Mouse (Mus musculus) adrenal gland, postnatal 14 days (tissue): ENCODE data around the gene Prlh. TPM values are rescaled to one million over a fixed set of nuclear protein-coding genes. Genes with fewer than 3 reads are reported as not detected.

Source experiments
- DNase-seq: peaks from one replicate; pipeline ENCODE4 v3.0.0; 2021; ENCODE audit warnings: mixed read lengths
- total RNA-seq: library from RNA; stranded (reverse); gene quantifications from 2 replicates; pipeline ENCODE4 v1.2.3, GENCODE M21; 2021

Gene Prlh
- total RNA-seq, 1 experiment from 2014 or later: not detected

GRCm38 (mm10) chr1:90956245-90957096 is 3.6 kb downstream of the Prlh start:
- DNase-seq: peak; percentile 72

- no peak for DNase-seq
Measured at GRCm38 (mm10) chr1:90962526-90962925, 9.6 kb downstream of the Prlh start.

DNA sequence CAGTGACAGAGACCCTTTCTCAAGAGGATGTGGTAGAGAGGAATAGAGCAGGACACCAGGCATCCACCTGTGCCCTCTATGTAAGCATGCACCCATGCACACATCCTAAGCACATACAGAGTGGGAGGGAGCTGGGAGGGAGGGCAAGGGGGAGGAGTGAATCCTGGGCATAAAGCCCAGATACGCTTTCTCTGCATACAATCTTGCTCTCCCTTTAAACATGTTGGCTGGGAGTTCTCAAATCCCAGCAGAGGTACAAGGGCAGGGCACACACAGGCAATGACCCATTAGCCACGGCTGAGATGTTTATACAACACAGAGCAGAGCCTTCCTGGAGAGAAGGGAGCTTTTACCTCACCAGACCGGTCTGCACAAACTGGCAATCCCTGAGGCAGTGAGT is 10.1 kb downstream of the Prlh start:
- no peak for DNase-seq

DNA sequence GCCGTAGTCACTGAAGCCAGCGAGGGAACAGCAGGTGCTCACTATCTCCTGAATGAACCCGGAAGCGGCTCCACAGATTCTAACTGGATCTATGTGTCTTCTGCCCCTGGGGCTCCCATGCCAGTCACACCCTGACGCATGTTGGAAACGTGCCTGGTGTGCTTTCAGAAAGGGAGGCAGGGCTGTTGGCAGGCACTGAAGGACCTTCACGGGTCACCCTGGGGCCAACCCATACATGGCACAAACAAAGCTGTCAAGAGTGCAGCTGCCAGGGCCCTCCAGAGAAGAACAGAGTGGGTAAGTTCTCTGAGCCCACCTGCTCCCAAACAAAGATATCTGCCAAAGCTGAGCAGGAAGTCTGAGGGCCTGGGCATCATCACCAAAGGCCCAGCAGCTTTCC is 14.7 kb downstream of the Prlh start:
- DNase-seq: peak; percentile 89

DNA sequence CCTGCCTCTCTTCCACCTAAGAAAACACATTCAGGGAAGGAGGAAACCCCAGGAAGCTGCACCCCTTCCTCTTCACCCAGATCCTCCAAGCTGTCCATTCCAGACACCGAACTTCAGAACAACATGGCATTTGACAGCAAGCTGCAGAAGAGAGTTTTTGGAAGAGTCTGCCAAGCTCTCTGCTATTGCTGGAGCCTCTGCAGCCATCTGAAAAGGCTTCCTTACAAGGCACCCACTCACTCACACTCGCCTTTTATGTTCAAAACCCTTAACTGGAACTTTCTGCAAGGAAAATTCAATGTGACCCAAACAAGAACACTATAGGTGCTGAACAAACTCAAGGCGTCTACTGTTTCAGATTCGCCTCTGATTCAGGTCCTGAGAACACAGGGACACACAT is 15.7 kb downstream of the Prlh start:
- no peak for DNase-seq

DNA sequence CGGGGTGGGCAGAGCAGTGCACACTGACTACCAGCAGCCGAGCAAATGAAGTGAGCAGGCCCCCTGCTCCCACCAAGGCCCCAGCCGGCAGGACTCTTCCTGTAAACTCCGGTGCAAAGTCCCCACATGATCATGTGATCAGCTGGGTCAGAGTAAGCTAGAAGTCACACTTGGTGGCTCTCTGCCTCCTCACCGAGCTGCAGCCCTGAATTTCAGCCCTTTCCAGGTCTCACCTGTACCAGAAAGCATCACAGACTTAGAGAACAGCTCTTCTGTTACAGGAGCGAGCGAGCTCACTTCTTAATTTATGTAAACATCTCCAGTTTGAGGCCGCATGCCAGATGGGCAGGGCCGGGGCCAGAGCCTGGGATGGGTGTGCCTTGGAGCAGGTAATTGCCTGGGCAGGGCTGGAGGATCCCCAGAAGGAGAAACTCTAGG is 16.5 kb downstream of the Prlh start, which contains the start of gene Rab17:
Gene Rab17, minus strand, starts transcription at position 315 of the 438 bp plus-strand sequence.
- DNase-seq: no peak

- DNase-seq: no peak
Measured at GRCm38 (mm10) chr1:90969881-90970390, 17.0 kb downstream of the Prlh start.

DNA sequence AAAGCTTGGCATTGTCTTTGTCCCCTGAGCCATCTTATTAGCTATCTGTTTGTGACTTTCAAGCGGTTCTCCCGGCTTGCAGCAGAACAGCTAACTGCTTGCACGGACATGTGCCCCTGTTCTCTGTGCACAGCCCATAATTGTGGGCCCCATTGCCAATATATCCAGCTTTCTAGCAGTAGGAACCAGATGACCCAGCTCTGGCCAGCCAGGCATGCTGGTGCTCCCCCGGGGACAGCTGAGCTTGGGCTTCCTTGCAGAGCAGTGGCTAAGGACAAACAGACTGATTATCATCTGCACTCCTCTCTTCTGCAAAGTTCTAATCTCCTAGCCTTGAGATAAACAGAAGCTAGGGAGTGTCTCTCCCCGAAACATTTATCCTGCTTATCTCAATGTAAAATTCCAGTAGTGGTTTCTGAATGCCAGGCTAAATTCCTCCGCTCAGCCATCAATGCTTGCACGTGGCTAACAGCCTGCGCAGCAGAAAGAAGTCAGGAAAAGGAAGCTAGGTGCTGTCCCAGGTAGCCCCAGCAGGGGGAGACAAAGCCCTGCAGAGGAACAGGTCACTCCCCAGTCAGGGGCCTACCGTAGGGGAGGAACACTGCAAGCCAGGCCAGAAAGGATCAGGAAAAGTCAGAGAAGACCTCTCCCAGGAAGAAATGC is 20.1 kb downstream of the Prlh start:
- DNase-seq: peak; percentile 96

GRCm38 (mm10) chr1:90973574-90973911 is 20.6 kb downstream of the Prlh start:
- DNase-seq: no peak

DNA sequence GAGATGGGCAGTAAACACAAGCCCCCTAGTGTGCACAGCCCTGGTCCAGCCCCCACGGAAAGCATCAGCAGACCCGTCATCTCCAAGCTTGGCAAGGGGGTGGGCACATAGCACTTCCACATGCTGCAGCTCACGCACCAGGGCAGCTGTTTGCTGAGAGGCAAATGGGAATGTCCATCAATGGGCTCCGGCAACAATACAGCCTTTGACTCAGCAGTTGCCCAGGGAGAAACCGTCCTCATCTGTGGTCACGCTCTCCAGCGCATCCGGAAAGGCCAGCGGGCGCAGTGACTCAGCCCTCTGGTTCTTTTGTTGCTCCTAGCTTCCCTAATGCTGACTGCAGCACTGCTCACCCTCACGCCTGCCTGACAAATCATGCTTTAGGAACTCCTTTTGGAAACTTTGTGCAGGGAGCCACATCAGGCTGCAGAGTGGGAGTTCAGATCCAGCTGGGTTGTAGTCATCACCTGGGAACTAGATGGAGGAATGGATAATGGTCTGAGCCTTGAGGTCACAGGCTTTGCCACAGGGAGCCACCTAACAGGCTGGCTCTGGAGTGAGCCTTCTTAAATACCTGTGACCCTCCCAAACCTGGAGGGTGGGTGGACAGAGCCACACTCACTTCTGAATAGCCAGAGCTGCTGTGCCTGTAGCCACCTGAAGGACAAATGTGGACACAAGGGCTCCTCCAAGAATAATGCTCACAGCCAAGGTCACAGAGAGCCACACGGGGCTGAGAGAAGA is 22.2 kb downstream of the Prlh start:
- peak; percentile 84 for DNase-seq

DNA sequence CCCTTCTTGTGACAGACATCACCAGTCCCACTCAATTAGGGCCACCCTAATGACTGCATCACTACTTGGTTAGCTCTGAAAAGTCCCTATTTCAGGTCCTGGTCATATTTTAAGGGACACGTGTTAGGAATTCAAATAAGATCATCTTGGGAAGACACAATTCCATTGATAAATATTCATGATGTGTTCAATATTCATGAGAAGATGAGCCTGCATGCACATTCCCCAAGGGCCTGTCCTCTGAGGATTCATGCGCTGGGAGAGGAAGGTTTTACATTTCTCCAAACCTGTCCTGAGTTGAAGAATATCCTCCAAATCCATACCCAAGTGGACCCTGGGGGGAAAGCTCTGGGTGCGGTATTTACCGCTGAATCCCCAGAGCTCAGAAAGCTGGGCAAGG is 23.1 kb downstream of the Prlh start:
- DNase-seq: no peak

GRCm38 (mm10) chr1:90980638-90981330 is 27.9 kb downstream of the Prlh start:
- peak; percentile 6 for DNase-seq

DNA sequence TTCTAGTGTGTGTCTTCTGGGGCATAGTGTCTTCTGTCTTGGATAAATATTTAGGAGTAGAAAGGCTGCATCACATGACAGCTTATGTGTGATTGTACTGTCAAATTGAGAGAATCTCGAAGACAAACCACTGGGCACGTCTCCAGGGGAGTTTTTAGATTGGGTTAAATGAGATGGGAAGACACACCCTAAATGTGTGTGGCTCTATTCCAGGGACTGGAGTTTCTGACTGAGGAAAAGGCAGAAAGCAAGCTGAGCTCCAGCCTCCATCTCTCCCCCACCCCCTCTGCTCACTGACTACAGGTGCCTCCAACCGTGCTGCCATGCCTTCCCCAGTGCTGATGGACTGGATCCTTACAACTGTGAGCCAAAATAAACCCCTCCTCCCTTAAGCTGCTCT is 28.4 kb downstream of the Prlh start:
- peak; percentile 3 for DNase-seq

DNA sequence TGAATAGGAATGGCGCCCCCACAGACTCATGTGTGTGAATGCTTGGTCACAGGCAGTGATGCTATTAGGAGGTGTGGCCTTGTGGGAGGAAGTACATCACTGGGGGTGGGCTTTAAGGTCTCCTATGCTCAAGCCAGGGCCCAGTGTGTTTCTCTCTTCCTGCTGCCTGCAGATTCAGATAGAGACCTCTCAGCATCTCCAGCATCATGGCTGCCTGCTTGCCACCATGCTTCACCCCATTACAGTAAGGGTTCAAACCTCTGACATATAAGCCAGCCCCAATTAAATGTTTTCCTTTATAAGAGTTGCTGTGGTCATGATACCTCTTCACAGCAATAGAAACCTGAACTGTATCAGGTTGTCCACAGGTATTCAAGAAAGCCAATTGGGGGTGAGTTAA is 43.0 kb downstream of the Prlh start:
- DNase-seq: no peak

DNA sequence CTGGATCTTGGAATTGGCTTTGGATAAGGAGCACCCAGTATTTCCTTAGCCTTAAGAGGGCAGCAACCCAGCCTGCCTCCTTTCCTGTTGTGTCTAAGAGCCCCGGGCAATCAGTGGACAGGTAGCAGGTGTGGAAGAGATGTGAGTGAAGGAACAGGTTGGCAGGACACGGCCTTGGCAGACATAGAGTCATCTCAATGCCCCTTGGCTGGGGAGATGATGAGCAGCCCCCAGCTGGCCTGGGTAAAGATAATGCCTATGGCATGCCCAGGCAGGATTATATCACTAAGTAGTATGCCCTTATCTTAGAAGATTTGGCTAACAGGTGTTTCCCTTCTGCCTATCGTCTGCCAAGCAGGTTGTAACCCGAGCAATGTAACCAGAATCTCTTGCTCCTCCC is 44.2 kb downstream of the Prlh start:
- DNase-seq: no peak

DNA sequence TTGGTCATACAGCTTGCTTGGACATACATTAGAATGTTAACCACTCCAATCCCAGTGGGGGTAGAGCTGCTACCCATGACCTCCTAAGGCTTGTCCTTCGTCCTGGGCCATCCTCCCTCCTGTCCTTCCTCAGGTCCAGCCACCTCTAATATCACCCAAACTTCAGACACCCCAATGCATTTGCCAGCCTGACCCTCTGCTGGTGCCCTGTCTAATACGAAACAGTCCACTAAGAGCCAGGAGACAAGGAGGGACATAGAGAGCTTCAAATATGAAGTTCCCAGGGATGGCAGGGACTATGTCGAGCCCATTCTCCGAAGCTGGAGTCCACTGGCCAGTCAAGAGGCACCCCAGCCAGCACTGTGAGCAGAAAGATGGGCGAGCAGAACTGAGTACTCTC is 44.7 kb downstream of the Prlh start:
- DNase-seq: no peak

DNA sequence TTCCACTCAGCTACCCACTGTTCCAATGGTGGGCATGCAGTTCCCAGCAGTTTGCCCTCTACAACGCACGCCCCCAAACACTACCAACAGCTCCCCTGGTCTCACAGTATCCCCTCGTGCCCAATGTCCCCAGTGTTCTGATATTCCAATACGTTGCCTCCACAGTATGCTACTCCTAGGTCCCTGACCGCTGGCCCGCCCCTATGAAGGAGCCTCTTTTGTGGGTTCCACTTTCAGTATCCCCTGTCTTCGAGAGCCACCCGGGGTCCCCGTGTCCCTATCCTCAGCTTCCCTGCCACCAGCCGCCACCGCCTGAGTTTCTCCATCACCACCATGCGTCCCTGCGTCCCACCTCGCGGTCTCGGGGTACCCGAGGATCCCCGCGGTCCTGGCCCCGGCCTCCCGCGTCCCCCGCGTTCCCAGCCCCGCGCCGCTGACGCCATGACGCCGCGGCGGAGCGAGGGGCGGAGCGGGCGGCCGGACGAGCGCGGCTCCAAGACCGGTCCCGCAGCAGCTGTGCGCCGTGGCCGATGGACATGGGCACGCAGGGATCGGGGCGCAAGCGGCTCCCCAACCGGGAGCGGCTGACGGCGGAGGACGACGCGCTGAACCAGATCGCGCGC is 45.5 kb downstream of the Prlh start, which contains the start of gene Lrrfip1:
Gene Lrrfip1, plus strand, starts transcription at position 470 of the 623 bp plus-strand sequence.
- DNase-seq: peak; percentile 76

- no peak for DNase-seq
Measured at GRCm38 (mm10) chr1:90998891-90999611, 46.1 kb downstream of the Prlh start.

GRCm38 (mm10) chr1:90999911-91000601 is 47.1 kb downstream of the Prlh start:
- DNase-seq: no peak

DNA sequence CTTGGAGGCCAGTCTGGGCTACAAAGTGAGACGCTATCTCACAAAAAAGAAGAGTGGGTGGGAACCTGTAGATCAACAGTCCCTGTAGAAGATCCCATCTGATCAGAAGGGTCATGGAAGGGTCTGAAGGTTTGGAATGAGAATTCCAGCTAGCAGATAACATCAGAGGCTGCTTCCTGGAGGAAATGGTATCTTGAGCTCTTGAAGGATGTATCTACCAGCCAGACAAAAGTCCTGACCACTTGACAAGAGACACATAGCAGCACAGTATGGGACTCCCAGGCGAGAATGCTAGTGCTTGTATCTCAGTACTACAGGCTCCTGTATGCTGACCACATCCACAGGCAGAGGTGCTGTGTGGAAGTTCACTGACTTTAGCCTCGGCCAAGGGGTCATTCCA is 48.2 kb downstream of the Prlh start:
- no peak for DNase-seq
